In the genomic region with DNA sequence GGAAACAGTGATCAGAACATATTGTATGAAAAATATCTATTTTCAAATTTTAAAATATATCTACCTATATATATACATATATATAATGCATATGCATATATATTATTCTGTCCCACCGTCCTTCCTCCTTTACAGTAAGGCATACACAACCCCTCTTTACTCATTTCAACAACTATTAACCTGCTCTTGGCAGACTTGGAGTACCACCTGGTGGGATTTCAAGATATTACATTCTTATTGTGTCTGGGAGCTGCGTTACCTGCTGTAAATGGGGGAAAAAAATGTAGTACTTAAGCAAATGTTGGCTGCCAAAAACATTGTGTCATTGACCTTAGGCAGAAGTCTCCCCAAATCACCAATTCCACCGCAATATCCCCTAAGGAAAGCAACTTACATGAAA, we compare ENCODE assay signal across 11 mouse cellular contexts. TPM values are rescaled to one million over a fixed set of nuclear protein-coding genes. Genes with fewer than 3 reads are reported as not detected.
DNase-seq lines count a peak whose midpoint lies in the region; ATAC-seq and TF ChIP-seq lines count a peak whose summit lies in the region.
"Had no signal": no experiment of that assay in that cellular context is flagged by ENCODE, and none has a peak within 500 bp of the region (broad histone marks: within the 10 kb centered on the region; RNA-seq: fewer than 3 reads in every experiment).

No protein-coding gene starts in this region.

- H3K36me3 ChIP-seq in heart, postnatal 0 days (replicated peaks; ENCODE audit: control insufficient read depth, insufficient read depth, low read length) = no peaks in the 10 kb centered on the region
- H3K36me3 ChIP-seq in heart, embryonic 12.5 days = no peaks in the 10 kb centered on the region
- H3K36me3 ChIP-seq: forebrain, embryonic 12.5 days; liver, embryonic 13.5 days; midbrain, embryonic 15.5 days had no signal

- no peak overlapping the region for H3K4me2 ChIP-seq in heart, postnatal 0 days (ENCODE audit: low read depth, low read length)
- no peak overlapping the region for H3K4me2 ChIP-seq in heart, embryonic 12.5 days
- H3K4me2 ChIP-seq: forebrain, embryonic 12.5 days; liver, embryonic 13.5 days; midbrain, embryonic 15.5 days had no signal

- H3K4me3 ChIP-seq in heart, postnatal 0 days (ENCODE audit: low read depth, low read length) = no peak overlapping the region
- no peak overlapping the region for H3K4me3 ChIP-seq in heart, embryonic 12.5 days
- H3K4me3 ChIP-seq: forebrain, embryonic 12.5 days; liver, embryonic 13.5 days; midbrain, embryonic 15.5 days had no signal

- peak; percentile 25; the same call in 1 of the 2 replicates for TF ChIP-seq CTCF in heart, postnatal 0 days (IDR thresholded peaks at IDR 0.05; ENCODE audit: low read depth)

- TF ChIP-seq EP300 in heart, postnatal 0 days (IDR thresholded peaks at IDR 0.05; ENCODE audit: low read depth) = no peak

- no peaks in the 10 kb centered on the region for H3K27me3 ChIP-seq in heart, postnatal 0 days (ENCODE audit: control insufficient read depth, insufficient read depth, low read length)
- no peaks in the 10 kb centered on the region for H3K27me3 ChIP-seq in heart, embryonic 12.5 days (replicated peaks)
- H3K27me3 ChIP-seq: forebrain, embryonic 12.5 days; liver, embryonic 13.5 days; midbrain, embryonic 15.5 days had no signal

- no peak overlapping the region for H3K9ac ChIP-seq in heart, postnatal 0 days (replicated peaks; ENCODE audit: low read depth, low read length)
- no peak overlapping the region for H3K9ac ChIP-seq in heart, embryonic 12.5 days
- H3K9ac ChIP-seq: forebrain, embryonic 12.5 days; liver, embryonic 13.5 days; midbrain, embryonic 15.5 days had no signal

- 0 out of 2 replicates have a peak, but pooled peaks cover 4% of the 10 kb centered on the region for H3K4me1 ChIP-seq in heart, postnatal 0 days (ENCODE audit: control insufficient read depth, insufficient read depth)
- H3K4me1 ChIP-seq in heart, embryonic 12.5 days (replicated peaks) = no peaks in the 10 kb centered on the region
- H3K4me1 ChIP-seq: forebrain, embryonic 12.5 days; liver, embryonic 13.5 days; midbrain, embryonic 15.5 days had no signal

- no peak overlapping the region for H3K27ac ChIP-seq in heart, postnatal 0 days (ENCODE audit: low read depth)
- H3K27ac ChIP-seq in heart, embryonic 12.5 days (ENCODE audit: poor library complexity, severe bottlenecking) = no peak overlapping the region
- H3K27ac ChIP-seq: forebrain, embryonic 12.5 days; liver, embryonic 13.5 days; midbrain, embryonic 15.5 days had no signal

- no peaks in the 10 kb centered on the region for H3K9me3 ChIP-seq in heart, postnatal 0 days (replicated peaks; ENCODE audit: control insufficient read depth, low read length)
- no peaks in the 10 kb centered on the region for H3K9me3 ChIP-seq in heart, embryonic 12.5 days (replicated peaks)
- H3K9me3 ChIP-seq: forebrain, embryonic 12.5 days; liver, embryonic 13.5 days; midbrain, embryonic 15.5 days had no signal

- DNase-seq in heart, postnatal 0 days (ENCODE audit: low spot score) = no peak
- peak; percentile 9 to 21 for DNase-seq in left cerebral cortex, adult 18-20 months (ENCODE audit: low spot score in 2 of 2)
- no peak for DNase-seq in left cerebral cortex, adult 9 months (ENCODE audit: low spot score in 2 of 2)
- peak; percentile 13 for DNase-seq in 416B (ENCODE audit: low read depth)
- DNase-seq in ES-CJ7 (ENCODE audit: low read depth, low spot score) = peak; percentile 31
- no peak for DNase-seq in Muller cell, postnatal 12 days (ENCODE audit: inconsistent ontology term)
- DNase-seq in adrenal gland, postnatal 4 days (ENCODE audit: low spot score in 2 of 2) = no peak
- DNase-seq: liver, embryonic 13.5 days had no signal

- WGBS in heart, postnatal 0 days = 70% methylated on average over 3 of the region's 3 CpGs
- WGBS in heart, embryonic 12.5 days = 68% methylated on average over 3 of the region's 3 CpGs

- no peak for ATAC-seq in heart, postnatal 0 days (ENCODE audit: insufficient read depth, low read depth)
- ATAC-seq in heart, embryonic 12.5 days (ENCODE audit: insufficient number of reproducible peaks, low FRiP score) = no peak
- ATAC-seq: midbrain, embryonic 15.5 days had no signal

RNA-seq across cellular contexts. Expression of a gene that starts 27.0 kb away (rescaled TPM):
- 1.6 TPM in 2 replicates for total RNA-seq in heart, postnatal 0 days (2014; rRNA removed; ENCODE audit: low replicate concordance)
- polyA plus RNA-seq in heart, postnatal 0 days (2015; fragmentation: Nextera tagmentation; extraction: Ambion mirVana) = 1.1 and 1.5 TPM in 2 replicates
- 3.0 and 3.9 TPM in 2 replicates for polyA plus RNA-seq in heart, embryonic 12.5 days (2016; fragmentation: Nextera tagmentation; extraction: Ambion mirVana)
- total RNA-seq in left cerebral cortex, adult 18-20 months (2021) = 10 to 100 TPM in 1 of 2 experiments, 1 to 10 TPM in 1; 9.9 to 11.4 TPM
- total RNA-seq in adrenal gland, postnatal 4 days (2021) = 1 to 10 TPM; 1.5 to 2.0 TPM

Comparison
In these comparisons a context has a peak if more than half of its experiments do, and no peak if none do; other contexts are left out.
1. DNase-seq: peak in left cerebral cortex, adult 18-20 months (2 of 2), 416B (single experiment) and ES-CJ7 (single experiment); none in heart, postnatal 0 days (single experiment), left cerebral cortex, adult 9 months (0 of 2), Muller cell, postnatal 12 days (single experiment) and adrenal gland, postnatal 4 days (0 of 2).